Mouse (Mus musculus) heart, embryonic 14.5 days (tissue): Measurements from ENCODE around the gene Pabpc4. TPM values are rescaled to one million over a fixed set of nuclear protein-coding genes. Genes with fewer than 3 reads are reported as not detected.

Source experiments
- ATAC-seq: fragments of 200-750 bp; cut with Nextera tagmentation; 2 replicates; pipeline ENCODE4 v1.8.0; 2017; ENCODE audit warnings: low read depth, moderate TSS enrichment; ENCODE audit not compliant: insufficient number of reproducible peaks, insufficient read depth, low FRiP score
- H3K27ac ChIP-seq, 2 experiments: fragments of 200-500 bp in 1 of 2; fragments of 300-500 bp in 1 of 2; sonication (generic) in 1 of 2; replicated peaks in 1 of 2; 2 replicates each; pipeline ENCODE4 v1.5.1; 2012 to 2014; ENCODE audit warnings: low read depth in 2 of 2, low read length in 2 of 2, control low read depth in 1 of 2, mild to moderate bottlenecking in 1 of 2, mixed read lengths in 1 of 2; ENCODE audit not compliant: control insufficient read depth in 1 of 2, insufficient read depth in 1 of 2
- H3K27me3 ChIP-seq: fragments of 300-500 bp; sonication (generic); 2 replicates; pipeline ENCODE4 v1.6.1; 2014; ENCODE audit warnings: mild to moderate bottlenecking, low read length, control low read depth; ENCODE audit not compliant: control insufficient read depth, insufficient read depth
- H3K36me3 ChIP-seq: fragments of 300-500 bp; sonication (generic); 2 replicates; pipeline ENCODE4 v1.6.1; 2014; ENCODE audit warnings: mild to moderate bottlenecking, control low read depth, low read length, mixed read lengths; ENCODE audit not compliant: control insufficient read depth, insufficient read depth
- H3K4me1 ChIP-seq, 2 experiments: fragments of 200-500 bp in 1 of 2; fragments of 300-500 bp in 1 of 2; sonication (generic) in 1 of 2; 2 replicates each; pipeline ENCODE4 v1.6.1; 2012 to 2014; ENCODE audit warnings: low read length in 2 of 2, control low read depth in 1 of 2, mixed read lengths in 1 of 2; ENCODE audit not compliant: control insufficient read depth in 2 of 2, insufficient read depth in 2 of 2
- H3K4me2 ChIP-seq: fragments of 300-500 bp; sonication (generic); 2 replicates; pipeline ENCODE4 v1.6.1; 2014; ENCODE audit warnings: mild to moderate bottlenecking, low read length
- H3K4me3 ChIP-seq, 2 experiments: fragments of 200-500 bp in 1 of 2; fragments of 300-500 bp in 1 of 2; sonication (generic) in 1 of 2; 2 replicates each; pipeline ENCODE4 v1.5.1; 2012 to 2014; ENCODE audit warnings: low read length in 2 of 2, mild to moderate bottlenecking in 2 of 2, control low read depth in 1 of 2, low read depth in 1 of 2, moderate library complexity in 1 of 2; ENCODE audit not compliant: control insufficient read depth in 1 of 2, insufficient read depth in 1 of 2
- H3K9ac ChIP-seq: fragments of 300-500 bp; sonication (generic); 2 replicates; pipeline ENCODE4 v1.6.1; 2014; ENCODE audit warnings: mild to moderate bottlenecking, low read length
- H3K9me3 ChIP-seq: fragments of 300-500 bp; sonication (generic); 2 replicates; pipeline ENCODE4 v1.6.1; 2016; ENCODE audit warnings: low read length, control low read depth; ENCODE audit not compliant: control insufficient read depth
- WGBS: fragments of 180-500 bp; shearing (Covaris S2); extraction: QIAGEN DNeasy Blood & Tissue Kit; methylation state at CpG from one replicate; pipeline ENCODE4 v1.1.7; 2014; 5-methylcytosine and 5-hydroxymethylcytosine counted together
- polyA plus RNA-seq: library from polyadenylated mRNA; unstranded; fragments of >200 nt; fragmentation: Nextera tagmentation; extraction: Ambion mirVana; gene quantifications from 2 replicates; pipeline ENCODE4 v1.2.1, GENCODE M21; 2014

The Pabpc4 gene
- polyA plus RNA-seq, result 63.0 and 80.2 TPM in 2 replicates

- WGBS, result 55% methylated on average over 5 of the region's 5 CpGs
Measured at GRCm38 (mm10) chr4:123261721-123262401, at the start of gene Pabpc4. Gene Pabpc4 (plus strand): TSS chr4:123262351.

GRCm38 (mm10) chr4:123213975-123214374 is 48.2 kb upstream of the Pabpc4 start:
- H3K4me2 ChIP-seq, result no peak overlapping the region
- WGBS, result 90% methylated on average over 9 of the region's 9 CpGs
- no peak overlapping the region for H3K9ac ChIP-seq
- no peaks in the 10 kb centered on the region for H3K9me3 ChIP-seq
- no peaks in the 10 kb centered on the region for H3K4me1 ChIP-seq
- H3K27ac ChIP-seq, result no peak overlapping the region
- ATAC-seq, result no peak
- no peak overlapping the region for H3K4me3 ChIP-seq
- H3K27me3 ChIP-seq, result peaks cover 22% of the 10 kb centered on the region
- H3K36me3 ChIP-seq, result no peaks in the 10 kb centered on the region

More at GRCm38 (mm10) chr4:123261721-123262401, at the start of gene Pabpc4:
- ATAC-seq, result no peak
- H3K27ac ChIP-seq, result no peak within 1 kb of the TSS
- peaks cover 6 to 12% of the 10 kb centered on the region in 2 experiments for H3K4me1 ChIP-seq
- no peak within 1 kb of the TSS for H3K9ac ChIP-seq
- no peaks in the 10 kb centered on the region for H3K27me3 ChIP-seq
- H3K9me3 ChIP-seq, result no peaks in the 10 kb centered on the region
- no peak within 1 kb of the TSS for H3K4me2 ChIP-seq
- no peak within 1 kb of the TSS for H3K4me3 ChIP-seq
- no peaks in the 10 kb centered on the region for H3K36me3 ChIP-seq

GRCm38 (mm10) chr4:123215367-123215766 is 46.8 kb upstream of the Pabpc4 start:
- 85% methylated on average over 1 of the region's 1 CpGs for WGBS
- ATAC-seq, result no peak
- H3K9me3 ChIP-seq, result no peaks in the 10 kb centered on the region
- peaks cover 3 to 6% of the 10 kb centered on the region in 2 experiments; a peak in 1 of 4 replicates for H3K4me1 ChIP-seq
- no peak overlapping the region for H3K9ac ChIP-seq
- peaks cover 16% of the 10 kb centered on the region for H3K27me3 ChIP-seq
- H3K36me3 ChIP-seq, result no peaks in the 10 kb centered on the region
- no peak overlapping the region for H3K27ac ChIP-seq
- H3K4me2 ChIP-seq, result no peak overlapping the region
- no peak overlapping the region for H3K4me3 ChIP-seq

GRCm38 (mm10) chr4:123216782-123217181 is 45.4 kb upstream of the Pabpc4 start:
- 21% methylated on average over 1 of the region's 1 CpGs for WGBS
- no peak for ATAC-seq
- peaks cover 12% of the 10 kb centered on the region; the same call in 1 of the 2 replicates for H3K27me3 ChIP-seq

GRCm38 (mm10) chr4:123219720-123220357 is 42.3 kb upstream of the Pabpc4 start:
- H3K4me2 ChIP-seq, result no peak overlapping the region
- no peak overlapping the region for H3K27ac ChIP-seq

More at GRCm38 (mm10) chr4:123216782-123217181, 45.4 kb upstream of the Pabpc4 start:
- Histone ChIP-seq H3K9ac (no peak overlapping the region), H3K4me3 (no peak overlapping the region), H3K27ac (no peak overlapping the region), H3K36me3 (no peaks in the 10 kb centered on the region), H3K4me1 (peaks cover 3 to 9% of the 10 kb centered on the region in 2 experiments; a peak in 2 of 4 replicates), H3K9me3 (no peaks in the 10 kb centered on the region), H3K4me2 (no peak overlapping the region)

GRCm38 (mm10) chr4:123220637-123221036 is 41.5 kb upstream of the Pabpc4 start:
- H3K4me3 ChIP-seq, result no peak overlapping the region
- 0 out of 2 replicates have a peak, but pooled peaks cover 3% of the 10 kb centered on the region for H3K27me3 ChIP-seq
- H3K4me1 ChIP-seq, result peaks cover 6 to 13% of the 10 kb centered on the region in 2 experiments
- H3K36me3 ChIP-seq, result no peaks in the 10 kb centered on the region
- no peak overlapping the region for H3K27ac ChIP-seq
- 65% methylated on average over 4 of the region's 4 CpGs for WGBS
- H3K4me2 ChIP-seq, result no peak overlapping the region
- H3K9me3 ChIP-seq, result no peaks in the 10 kb centered on the region
- no peak for ATAC-seq
- H3K9ac ChIP-seq, result no peak overlapping the region

More at GRCm38 (mm10) chr4:123219720-123220357, 42.3 kb upstream of the Pabpc4 start:
- 0 out of 2 replicates have a peak, but pooled peaks cover 3% of the 10 kb centered on the region for H3K27me3 ChIP-seq
- H3K9ac ChIP-seq, result no peak overlapping the region
- WGBS, result 66% methylated on average over 15 of the region's 15 CpGs
- peak; percentile 73 for ATAC-seq
- no peaks in the 10 kb centered on the region for H3K9me3 ChIP-seq
- H3K36me3 ChIP-seq, result no peaks in the 10 kb centered on the region
- H3K4me1 ChIP-seq, result peaks cover 4 to 9% of the 10 kb centered on the region in 2 experiments; a peak in 2 of 4 replicates
- no peak overlapping the region for H3K4me3 ChIP-seq

GRCm38 (mm10) chr4:123223309-123223708 is 38.8 kb upstream of the Pabpc4 start:
- WGBS, result 63% methylated on average over 3 of the region's 3 CpGs
- H3K27me3 ChIP-seq, result no peaks in the 10 kb centered on the region
- H3K27ac ChIP-seq, result no peak overlapping the region
- no peak overlapping the region for H3K4me2 ChIP-seq
- H3K36me3 ChIP-seq, result no peaks in the 10 kb centered on the region
- ATAC-seq, result no peak
- no peak overlapping the region for H3K4me3 ChIP-seq
- H3K9me3 ChIP-seq, result no peaks in the 10 kb centered on the region
- peaks cover 27 to 31% of the 10 kb centered on the region in 2 experiments for H3K4me1 ChIP-seq
- H3K9ac ChIP-seq, result no peak overlapping the region
